Mouse (Mus musculus): ENCODE results near the gene Emd.
"Not testable (repeated sequence)": the region's sequence is repeated elsewhere in the genome, so short reads cannot be mapped to it uniquely, and the experiment has no call there.

Emd gene

GRCm38 (mm10) chrX:74254153-74254887 lies at the start of gene Emd:
Gene Emd, plus strand, starts transcription at chrX:74254687.
- peak; percentile 92 to 97 for DNase-seq

- DNase-seq, result no peak
Measured at GRCm38 (mm10) chrX:74218496-74218895, 36.0 kb upstream of the Emd start.

- peak in 1 of 2 experiments; percentile 2 for DNase-seq
Measured at GRCm38 (mm10) chrX:74219449-74219848, 35.0 kb upstream of the Emd start.

GRCm38 (mm10) chrX:74220099-74220498 lies 34.4 kb upstream of the Emd start:
- DNase-seq, result not testable (repeated sequence)

GRCm38 (mm10) chrX:74230038-74230437 lies 24.4 kb upstream of the Emd start:
- no peak for DNase-seq

GRCm38 (mm10) chrX:74233196-74233595 lies 21.3 kb upstream of the Emd start:
- DNase-seq, result no peak

GRCm38 (mm10) chrX:74240332-74240731 lies 14.2 kb upstream of the Emd start:
- no peak for DNase-seq

- no peak for DNase-seq
Measured at GRCm38 (mm10) chrX:74243396-74243795, 11.1 kb upstream of the Emd start.

- no peak for DNase-seq
Measured at GRCm38 (mm10) chrX:74243807-74244206, 10.7 kb upstream of the Emd start.

- peak; percentile 40 to 71 for DNase-seq
Measured at GRCm38 (mm10) chrX:74244614-74245083, 9.8 kb upstream of the Emd start.

GRCm38 (mm10) chrX:74245107-74245506 lies 9.4 kb upstream of the Emd start:
- no peak for DNase-seq

- peak; percentile 75 to 87 for DNase-seq
Measured at GRCm38 (mm10) chrX:74245687-74246086, 8.8 kb upstream of the Emd start.

GRCm38 (mm10) chrX:74246213-74246681 lies 8.2 kb upstream of the Emd start:
- peak; percentile 89 to 94 for DNase-seq

- peak; percentile 22 to 51 for DNase-seq
Measured at GRCm38 (mm10) chrX:74246693-74247092, 7.8 kb upstream of the Emd start.

- peak; percentile 65 to 83 for DNase-seq
Measured at GRCm38 (mm10) chrX:74248651-74249050, 5.8 kb upstream of the Emd start.

- DNase-seq, result peak; percentile 73 to 83
Measured at GRCm38 (mm10) chrX:74249615-74250014, 4.9 kb upstream of the Emd start, which contains the start of gene Flna. Gene Flna, minus strand, starts transcription at chrX:74249820.

GRCm38 (mm10) chrX:74254888-74255565 lies 540 bp downstream of the Emd start:
- no peak for DNase-seq

- DNase-seq, result no peak
Measured at GRCm38 (mm10) chrX:74257746-74258145, 3.3 kb downstream of the Emd start.

GRCm38 (mm10) chrX:74269736-74270061 lies 15.2 kb downstream of the Emd start:
- DNase-seq, result no peak

- peak; percentile 91 to 97 for DNase-seq
Measured at GRCm38 (mm10) chrX:74270062-74270901, 15.8 kb downstream of the Emd start, which contains the start of gene Rpl10. Gene Rpl10, plus strand, starts transcription at chrX:74270812.

- DNase-seq, result peak; percentile 24 to 50
Measured at GRCm38 (mm10) chrX:74270902-74271551, 16.5 kb downstream of the Emd start.

Data from kidney, postnatal 25 days (tissue).